Mouse (Mus musculus) left cerebral cortex, postnatal 10 days (tissue): ENCODE results near the gene Cd109. TPM values are rescaled to one million over a fixed set of nuclear protein-coding genes. Genes with fewer than 3 reads are reported as not detected.

Experiments used
- DNase-seq, 2 experiments: peaks; one replicate each; pipeline ENCODE4 v3.0.0; 2021 to 2022; ENCODE audit warnings: low spot score in 2 of 2, mixed read lengths in 1 of 2; ENCODE audit errors: extremely low spot score in 1 of 2
- intact Hi-C: fragments of 180-260 bp; cut with DNase I; formaldehyde crosslinking; loops from one replicate; pipeline ENCODE4 v1.15.1; 2025
- total RNA-seq, 2 experiments: library from RNA; stranded (reverse); gene quantifications; 2 replicates each; pipeline ENCODE4 v1.2.3; 2021

Cd109 gene
- 1 to 10 TPM; 1.4 to 1.7 TPM for total RNA-seq

GRCm38 (mm10) chr9:78615401-78616021, at the start of gene Cd109:
Cd109 (plus strand) TSS chr9:78615546.
- intact Hi-C loops, result no loop called here

GRCm38 (mm10) chr9:78569934-78570333, 45.4 kb upstream of the Cd109 start:
- no peak for DNase-seq
- intact Hi-C loops, result no loop called here

More at GRCm38 (mm10) chr9:78615401-78616021, at the start of gene Cd109:
- peak in 1 of 2 experiments; percentile 45 for DNase-seq

GRCm38 (mm10) chr9:78576466-78576865, 38.9 kb upstream of the Cd109 start:
- no peak for DNase-seq
- intact Hi-C loops, result no loop called here

- intact Hi-C loops, result no loop called here
- no peak for DNase-seq
Measured at GRCm38 (mm10) chr9:78578824-78579223, 36.5 kb upstream of the Cd109 start.

GRCm38 (mm10) chr9:78579644-78580396, 35.5 kb upstream of the Cd109 start:
- DNase-seq, result no peak
- intact Hi-C loops, result no loop called here

GRCm38 (mm10) chr9:78587218-78587883, 28.0 kb upstream of the Cd109 start:
- DNase-seq, result peak in 1 of 2 experiments; percentile 51
- intact Hi-C loops, result no loop called here

- peak; percentile 89 to 94 for DNase-seq
- intact Hi-C loops, result no loop called here
Measured at GRCm38 (mm10) chr9:78587914-78588313, 27.4 kb upstream of the Cd109 start, which contains the start of gene Slc17a5. Slc17a5 (minus strand) TSS chr9:78588041.

GRCm38 (mm10) chr9:78588411-78589033, 26.8 kb upstream of the Cd109 start:
- peak in 1 of 2 experiments; percentile 40 for DNase-seq
- intact Hi-C loops, result no loop called here

GRCm38 (mm10) chr9:78590471-78590870, 24.9 kb upstream of the Cd109 start:
- no peak for DNase-seq
- intact Hi-C loops, result no loop called here

- intact Hi-C loops, result no loop called here
- DNase-seq, result no peak
Measured at GRCm38 (mm10) chr9:78595257-78595656, 20.1 kb upstream of the Cd109 start.

- no peak for DNase-seq
- intact Hi-C loops, result no loop called here
Measured at GRCm38 (mm10) chr9:78595769-78596555, 19.4 kb upstream of the Cd109 start.

GRCm38 (mm10) chr9:78596834-78597233, 18.5 kb upstream of the Cd109 start:
- DNase-seq, result no peak
- intact Hi-C loops, result no loop called here

- intact Hi-C loops, result loop anchor here (5.0 kb wide), 1 partner anchor 1122 kb away; no protein-coding TSS in a partner anchor
- no peak for DNase-seq
Measured at GRCm38 (mm10) chr9:78599927-78600326, 15.4 kb upstream of the Cd109 start.

- DNase-seq, result peak in 1 of 2 experiments; percentile 51
- intact Hi-C loops, result loop anchor here (5.0 kb wide), 1 partner anchor 1121 kb away; no protein-coding TSS in a partner anchor
Measured at GRCm38 (mm10) chr9:78601046-78601730, 14.2 kb upstream of the Cd109 start.

- intact Hi-C loops, result no loop called here
- DNase-seq, result peak; percentile 22 to 45
Measured at GRCm38 (mm10) chr9:78614201-78614600, 1.1 kb upstream of the Cd109 start.

GRCm38 (mm10) chr9:78619285-78619684, 3.9 kb downstream of the Cd109 start:
- DNase-seq, result no peak
- intact Hi-C loops, result no loop called here

- intact Hi-C loops, result no loop called here
- no peak for DNase-seq
Measured at GRCm38 (mm10) chr9:78623301-78623747, 8.0 kb downstream of the Cd109 start.

GRCm38 (mm10) chr9:78629991-78630390, 14.6 kb downstream of the Cd109 start:
- peak in 1 of 2 experiments; percentile 32 for DNase-seq
- intact Hi-C loops, result no loop called here
